Mouse (Mus musculus): ENCODE measurements around the gene Tars2. TPM values are rescaled to one million over a fixed set of nuclear protein-coding genes. Genes with fewer than 3 reads are reported as not detected.
"Not testable (repeated sequence)": the region's sequence is repeated elsewhere in the genome, so short reads cannot be mapped to it uniquely, and the experiment has no call there.

Tars2 gene
- polyA plus RNA-seq, 1 experiment = 37.6 TPM

GRCm38 (mm10) chr3:95695796-95696195, 64.2 kb downstream of the Tars2 start:
- no peak for DNase-seq (ENCODE audit: low spot score)

GRCm38 (mm10) chr3:95694808-95695703, 65.0 kb downstream of the Tars2 start:
- DNase-seq (ENCODE audit: low spot score) = peak; percentile 17

GRCm38 (mm10) chr3:95693821-95694807, 65.9 kb downstream of the Tars2 start:
- no peak for DNase-seq (ENCODE audit: low spot score)

DNA sequence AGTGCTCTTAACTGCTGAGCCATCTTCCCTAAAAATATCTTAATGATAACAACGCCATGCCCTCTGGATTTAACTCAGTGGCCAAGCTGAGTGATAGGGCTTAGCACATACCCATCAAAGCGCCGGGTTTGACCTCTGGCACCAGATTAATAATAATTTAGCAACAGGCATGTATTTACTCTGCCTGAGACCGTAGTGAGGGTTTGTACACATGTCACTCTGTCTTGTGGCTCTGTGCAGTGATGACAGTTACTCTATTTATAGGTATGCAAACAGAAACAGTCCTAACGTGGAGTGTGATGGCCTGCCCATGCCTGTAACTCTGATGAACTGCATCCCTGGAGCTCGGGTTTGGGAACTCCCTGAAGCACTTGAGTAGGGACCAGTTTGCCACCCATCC, 67.3 kb downstream of the Tars2 start:
- DNase-seq (ENCODE audit: low spot score) = no peak

DNA sequence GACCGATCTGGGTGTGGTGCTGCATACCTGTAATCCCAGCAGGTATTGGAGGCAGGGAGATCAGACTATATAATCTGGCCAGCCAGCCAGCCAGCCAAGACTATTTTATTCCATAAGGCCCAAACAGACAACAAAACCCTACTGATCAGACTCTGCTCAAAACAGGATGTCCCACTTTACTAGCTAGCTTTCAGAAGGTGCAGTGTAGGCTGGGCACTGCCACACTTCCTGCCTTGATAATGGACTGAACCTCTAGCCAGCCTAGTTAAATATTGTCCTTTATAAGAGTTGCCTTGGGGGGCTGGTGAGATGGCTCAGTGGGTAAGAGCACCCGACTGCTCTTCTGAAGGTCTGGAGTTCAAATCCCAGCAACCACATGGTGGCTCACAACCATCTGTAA, 69.5 kb downstream of the Tars2 start:
- not testable (repeated sequence) for DNase-seq (ENCODE audit: low spot score)

Other genes with a start within 250 kb of the Tars2 start
- 42.9 and 54.4 TPM in 2 replicates for gene Ctss, start 233.4 kb downstream of the Tars2 start, polyA plus RNA-seq (2012; rRNA removed)
- not detected in 2 replicates for gene Hormad1, start 200.5 kb downstream of the Tars2 start, polyA plus RNA-seq (2012; rRNA removed)
- 26.8 and 29.3 TPM in 2 replicates for gene Golph3l, start 171.3 kb downstream of the Tars2 start, polyA plus RNA-seq (2012; rRNA removed)
- 31.6 and 45.7 TPM in 2 replicates for gene Ensa, start 135.2 kb downstream of the Tars2 start, polyA plus RNA-seq (2012; rRNA removed)
- gene Mcl1, start 101.4 kb downstream of the Tars2 start, polyA plus RNA-seq (2012; rRNA removed) = 90.3 and 106 TPM in 2 replicates
- gene Adamtsl4, start 72.3 kb downstream of the Tars2 start, polyA plus RNA-seq (2012; rRNA removed) = 52.4 and 58.8 TPM in 2 replicates
- 718 and 729 TPM in 2 replicates for gene Ecm1, start 20.6 kb downstream of the Tars2 start, polyA plus RNA-seq (2012; rRNA removed)
- gene Rprd2, start 58.7 kb upstream of the Tars2 start, polyA plus RNA-seq (2012; rRNA removed) = 17.7 and 20.2 TPM in 2 replicates
- 26.6 and 29.7 TPM in 2 replicates for gene Prpf3, start 95.7 kb upstream of the Tars2 start, polyA plus RNA-seq (2012; rRNA removed)
- gene Mrps21, start 111.3 kb upstream of the Tars2 start, polyA plus RNA-seq (2012; rRNA removed) = 245 and 291 TPM in 2 replicates
- 37.5 and 49.5 TPM in 2 replicates for gene Ciart, start 122.0 kb upstream of the Tars2 start, polyA plus RNA-seq (2012; rRNA removed)
- 28.6 and 30.4 TPM in 2 replicates for gene BC028528, start 131.8 kb upstream of the Tars2 start, polyA plus RNA-seq (2012; rRNA removed)
- 84.0 and 96.2 TPM in 2 replicates for gene Aph1a, start 133.8 kb upstream of the Tars2 start, polyA plus RNA-seq (2012; rRNA removed)
- 14.7 and 17.0 TPM in 2 replicates for gene Car14, start 144.5 kb upstream of the Tars2 start, polyA plus RNA-seq (2012; rRNA removed)
- 53.4 and 78.9 TPM in 2 replicates for gene Anp32e, start 169.0 kb upstream of the Tars2 start, polyA plus RNA-seq (2012; rRNA removed)
- 196 and 224 TPM in 2 replicates for gene Plekho1, start 235.8 kb upstream of the Tars2 start, polyA plus RNA-seq (2012; rRNA removed)